Mouse (Mus musculus): ENCODE results near the gene Olfr1446. TPM values are rescaled to one million over a fixed set of nuclear protein-coding genes. Genes with fewer than 3 reads are reported as not detected.

The Olfr1446 gene
- polyA plus RNA-seq, 1 experiment from 2014 or later = not detected

Other genes with a start within 250 kb of the Olfr1446 start
- not detected in 2 replicates for gene Olfr1442, start 223.1 kb downstream of the Olfr1446 start, polyA plus RNA-seq (2014; fragmentation: Nextera tagmentation; extraction: Ambion mirVana)
- not detected in 2 replicates for gene Olfr1443, start 215.4 kb downstream of the Olfr1446 start, polyA plus RNA-seq (2014; fragmentation: Nextera tagmentation; extraction: Ambion mirVana)
- not detected in 2 replicates for gene Keg1, start 197.7 kb downstream of the Olfr1446 start, polyA plus RNA-seq (2014; fragmentation: Nextera tagmentation; extraction: Ambion mirVana)
- 1.3 and 1.7 TPM in 2 replicates for gene Cntf, start 127.9 kb downstream of the Olfr1446 start, polyA plus RNA-seq (2014; fragmentation: Nextera tagmentation; extraction: Ambion mirVana)
- gene Zfp91, start 97.4 kb downstream of the Olfr1446 start, polyA plus RNA-seq (2014; fragmentation: Nextera tagmentation; extraction: Ambion mirVana) = 10.6 and 11.2 TPM in 2 replicates
- gene Lpxn, start 97.3 kb downstream of the Olfr1446 start, polyA plus RNA-seq (2014; fragmentation: Nextera tagmentation; extraction: Ambion mirVana) = 0.93 and 1.1 TPM in 2 replicates
- gene Gm5244, start 46.8 kb downstream of the Olfr1446 start, polyA plus RNA-seq (2014; fragmentation: Nextera tagmentation; extraction: Ambion mirVana) = not detected in 2 replicates
- gene Olfr1444, start 36.2 kb downstream of the Olfr1446 start, polyA plus RNA-seq (2014; fragmentation: Nextera tagmentation; extraction: Ambion mirVana) = not detected in 2 replicates
- gene Olfr1445, start 9.7 kb downstream of the Olfr1446 start, polyA plus RNA-seq (2014; fragmentation: Nextera tagmentation; extraction: Ambion mirVana) = not detected in 2 replicates
- not detected in 2 replicates for gene Olfr1447, start 10.2 kb upstream of the Olfr1446 start, polyA plus RNA-seq (2014; fragmentation: Nextera tagmentation; extraction: Ambion mirVana)
- not detected in 2 replicates for gene Olfr1448, start 30.9 kb upstream of the Olfr1446 start, polyA plus RNA-seq (2014; fragmentation: Nextera tagmentation; extraction: Ambion mirVana)
- not detected in 2 replicates for gene Olfr1449, start 37.3 kb upstream of the Olfr1446 start, polyA plus RNA-seq (2014; fragmentation: Nextera tagmentation; extraction: Ambion mirVana)
- gene Olfr1450, start 56.7 kb upstream of the Olfr1446 start, polyA plus RNA-seq (2014; fragmentation: Nextera tagmentation; extraction: Ambion mirVana) = not detected in 2 replicates
- not detected in 2 replicates for gene Olfr1451, start 101.5 kb upstream of the Olfr1446 start, polyA plus RNA-seq (2014; fragmentation: Nextera tagmentation; extraction: Ambion mirVana)
- not detected in 2 replicates for gene Olfr1453, start 134.8 kb upstream of the Olfr1446 start, polyA plus RNA-seq (2014; fragmentation: Nextera tagmentation; extraction: Ambion mirVana)
- gene Olfr1454, start 167.1 kb upstream of the Olfr1446 start, polyA plus RNA-seq (2014; fragmentation: Nextera tagmentation; extraction: Ambion mirVana) = not detected in 2 replicates
- not detected in 2 replicates for gene Olfr1457, start 204.4 kb upstream of the Olfr1446 start, polyA plus RNA-seq (2014; fragmentation: Nextera tagmentation; extraction: Ambion mirVana)
- not detected in 2 replicates for gene Olfr1458, start 213.3 kb upstream of the Olfr1446 start, polyA plus RNA-seq (2014; fragmentation: Nextera tagmentation; extraction: Ambion mirVana)